Mouse (Mus musculus): ENCODE measurements around the gene Doc2b. TPM values are rescaled to one million over a fixed set of nuclear protein-coding genes. Genes with fewer than 3 reads are reported as not detected.

The Doc2b gene
- polyA plus RNA-seq, 1 experiment from 2014 or later: 1.2 TPM

DNA sequence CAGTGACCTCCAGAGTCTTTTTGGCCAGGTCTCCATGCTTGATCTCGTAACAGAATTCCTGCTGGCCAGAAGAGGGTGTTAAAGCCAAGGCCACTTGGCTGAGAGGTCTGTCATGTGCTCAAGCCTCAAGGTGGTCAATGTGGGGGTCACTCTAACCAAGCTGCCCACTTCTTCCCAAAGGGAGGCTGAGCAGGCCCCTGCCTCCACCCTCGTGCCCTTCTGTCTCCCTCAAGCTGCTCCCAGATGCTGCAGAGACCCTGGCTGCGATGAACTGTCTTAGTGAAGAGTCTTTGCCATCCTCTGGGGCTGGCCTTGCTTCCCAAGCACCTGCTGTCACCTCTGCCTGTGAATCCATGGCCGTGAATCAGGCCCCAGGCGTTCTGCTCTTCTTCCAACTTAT, 23.3 kb downstream of the Doc2b start:
- no peak overlapping the region for H3K9ac ChIP-seq (ENCODE audit: low read length)
- H3K27me3 ChIP-seq (ENCODE audit: control insufficient read depth, insufficient read depth, low read length): no peaks in the 10 kb centered on the region
- 0 out of 2 replicates have a peak, but pooled peaks cover under 1% of the 10 kb centered on the region for H3K36me3 ChIP-seq (ENCODE audit: control insufficient read depth, insufficient read depth, low read length)
- H3K27ac ChIP-seq (ENCODE audit: low read length): no peak overlapping the region
- no peaks in the 10 kb centered on the region for H3K9me3 ChIP-seq (replicated peaks; ENCODE audit: control insufficient read depth, low read length)
- peaks cover 8% of the 10 kb centered on the region; the same call in 1 of the 2 replicates for H3K4me1 ChIP-seq (ENCODE audit: control insufficient read depth, insufficient read depth, low read length)
- no peak overlapping the region for H3K4me2 ChIP-seq (ENCODE audit: low read depth, low read length)
- 75% methylated on average over 5 of the region's 5 CpGs for WGBS
- H3K4me3 ChIP-seq (replicated peaks; ENCODE audit: low read length): no peak overlapping the region
- no peak for ATAC-seq (ENCODE audit: insufficient read depth, low FRiP score)

DNA sequence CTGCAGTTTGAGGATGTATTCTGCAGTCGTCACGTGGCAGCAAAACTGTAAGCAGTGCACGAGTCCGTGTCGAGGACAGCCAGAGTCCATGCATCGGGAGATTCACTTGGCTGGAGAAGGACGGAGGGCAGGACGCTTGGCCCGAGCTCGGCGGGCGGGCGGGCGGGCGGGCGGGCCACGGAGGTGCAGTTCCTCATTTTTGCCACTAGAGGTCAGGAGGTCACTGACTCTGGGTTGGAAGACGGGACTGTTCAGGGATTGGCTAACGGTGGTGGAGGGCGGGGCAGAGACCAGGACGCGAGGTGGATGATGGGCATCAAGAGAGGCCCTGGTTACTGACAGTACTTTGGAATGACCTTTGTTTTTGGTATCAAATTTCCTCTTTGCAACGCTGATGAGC, 26.6 kb downstream of the Doc2b start:
- Histone ChIP-seq H3K27ac (ENCODE audit: low read length) (peak overlapping the region; percentile 36; the same call in 1 of the 2 replicates), H3K4me3 (replicated peaks; ENCODE audit: low read length) (peak overlapping the region; percentile 24), H3K4me1 (ENCODE audit: control insufficient read depth, insufficient read depth, low read length) (peaks cover 8% of the 10 kb centered on the region; the same call in 1 of the 2 replicates), H3K4me2 (ENCODE audit: low read depth, low read length) (peak overlapping the region; percentile 51), H3K9ac (ENCODE audit: low read length) (0 out of 2 replicates have a peak overlapping the region, but pooled peaks have one; percentile 41), H3K36me3 (ENCODE audit: control insufficient read depth, insufficient read depth, low read length) (peaks cover 17% of the 10 kb centered on the region; the same call in 1 of the 2 replicates), H3K9me3 (replicated peaks; ENCODE audit: control insufficient read depth, low read length) (no peaks in the 10 kb centered on the region), H3K27me3 (ENCODE audit: control insufficient read depth, insufficient read depth, low read length) (no peaks in the 10 kb centered on the region)
- under 1% methylated on average over 23 of the region's 23 CpGs for WGBS
- peak; percentile 89 for ATAC-seq (ENCODE audit: insufficient read depth, low FRiP score)

DNA sequence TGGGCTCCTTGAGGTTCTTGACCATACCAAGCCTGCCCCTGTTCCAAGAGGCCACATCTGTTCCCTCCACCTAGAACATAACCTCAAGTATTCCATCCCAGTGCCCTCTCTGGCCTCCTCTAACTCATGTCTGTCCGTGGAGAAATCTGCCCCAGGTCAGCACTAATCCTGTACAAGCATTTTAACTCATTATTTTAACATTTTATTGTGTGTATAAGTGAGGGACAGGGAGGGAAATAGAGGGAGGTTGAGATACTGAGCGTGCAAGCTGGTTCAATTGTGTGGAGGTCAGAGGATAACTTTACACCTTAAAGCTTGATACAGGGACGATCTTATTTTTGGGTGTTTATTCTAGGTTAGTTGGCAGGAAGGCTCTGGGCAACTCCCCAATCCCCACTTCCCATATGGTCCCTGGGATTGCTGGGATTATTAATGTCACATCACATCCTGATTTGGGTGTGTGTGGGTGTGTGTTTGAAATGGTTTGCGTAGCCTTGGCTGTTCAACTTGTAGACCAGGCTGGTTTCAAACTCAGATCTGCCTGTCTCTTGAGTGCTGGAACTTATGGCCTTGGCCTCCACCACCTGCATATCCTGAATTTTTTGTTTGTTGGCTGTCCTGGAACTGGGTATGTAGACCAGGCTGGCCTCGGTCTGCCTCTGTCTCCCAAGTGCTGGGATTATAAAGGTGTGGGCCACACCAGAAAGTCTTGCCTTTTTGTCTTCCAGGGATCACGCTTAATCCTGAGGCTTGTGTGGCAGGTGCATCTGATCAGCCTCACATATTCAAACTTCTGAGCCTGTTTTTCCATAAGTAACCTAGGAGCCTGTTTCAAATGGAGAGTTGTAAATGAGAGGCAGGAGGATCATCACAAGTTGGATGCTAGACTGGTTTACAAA, 27.5 kb downstream of the Doc2b start:
- Histone ChIP-seq H3K36me3 (ENCODE audit: control insufficient read depth, insufficient read depth, low read length) (peaks cover 23% of the 10 kb centered on the region; the same call in 1 of the 2 replicates), H3K9ac (ENCODE audit: low read length) (0 out of 2 replicates have a peak overlapping the region, but pooled peaks have one; percentile 41), H3K4me2 (ENCODE audit: low read depth, low read length) (peak overlapping the region; percentile 51), H3K4me1 (ENCODE audit: control insufficient read depth, insufficient read depth, low read length) (peaks cover 8% of the 10 kb centered on the region; the same call in 1 of the 2 replicates), H3K9me3 (replicated peaks; ENCODE audit: control insufficient read depth, low read length) (no peaks in the 10 kb centered on the region), H3K27me3 (ENCODE audit: control insufficient read depth, insufficient read depth, low read length) (no peaks in the 10 kb centered on the region), H3K27ac (ENCODE audit: low read length) (peak overlapping the region; percentile 36; the same call in 1 of the 2 replicates), H3K4me3 (replicated peaks; ENCODE audit: low read length) (no peak overlapping the region)
- no peak for ATAC-seq (ENCODE audit: insufficient read depth, low FRiP score)
- 46% methylated on average over 6 of the region's 6 CpGs for WGBS

- 61% methylated on average over 2 of the region's 2 CpGs for WGBS
- Histone ChIP-seq H3K4me2 (ENCODE audit: low read depth, low read length) (no peak overlapping the region), H3K9me3 (replicated peaks; ENCODE audit: control insufficient read depth, low read length) (no peaks in the 10 kb centered on the region), H3K9ac (ENCODE audit: low read length) (no peak overlapping the region), H3K4me1 (ENCODE audit: control insufficient read depth, insufficient read depth, low read length) (peaks cover 8% of the 10 kb centered on the region; the same call in 1 of the 2 replicates), H3K36me3 (ENCODE audit: control insufficient read depth, insufficient read depth, low read length) (peaks cover 29% of the 10 kb centered on the region; the same call in 1 of the 2 replicates), H3K27me3 (ENCODE audit: control insufficient read depth, insufficient read depth, low read length) (no peaks in the 10 kb centered on the region), H3K4me3 (replicated peaks; ENCODE audit: low read length) (no peak overlapping the region), H3K27ac (ENCODE audit: low read length) (no peak overlapping the region)
- ATAC-seq (ENCODE audit: insufficient read depth, low FRiP score): no peak
Measured at GRCm38 (mm10) chr11:75767014-75767413, 28.8 kb downstream of the Doc2b start.

DNA sequence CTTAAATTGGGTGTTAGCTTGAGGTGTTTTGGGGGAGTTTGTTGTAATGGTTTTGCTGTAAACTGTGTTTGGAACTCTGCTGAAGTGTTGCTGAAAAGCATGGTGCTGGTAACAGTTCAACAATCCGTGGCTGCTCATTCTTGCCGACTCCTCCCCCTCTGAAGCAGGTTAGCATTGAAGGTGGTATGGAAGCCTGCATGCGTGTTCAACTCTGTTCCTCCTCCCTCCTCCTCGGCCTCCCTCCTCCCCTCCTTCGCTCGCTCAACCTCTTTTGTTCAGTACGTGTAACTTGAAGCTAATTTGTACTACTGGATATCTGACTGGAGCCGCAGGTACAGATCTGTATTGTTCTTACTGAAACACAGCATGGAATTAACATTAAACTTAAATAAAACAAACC, 30.7 kb downstream of the Doc2b start:
- peaks cover 29% of the 10 kb centered on the region; the same call in 1 of the 2 replicates for H3K36me3 ChIP-seq (ENCODE audit: control insufficient read depth, insufficient read depth, low read length)
- no peak overlapping the region for H3K4me2 ChIP-seq (ENCODE audit: low read depth, low read length)
- H3K9ac ChIP-seq (ENCODE audit: low read length): no peak overlapping the region
- no peaks in the 10 kb centered on the region for H3K27me3 ChIP-seq (ENCODE audit: control insufficient read depth, insufficient read depth, low read length)
- no peak overlapping the region for H3K27ac ChIP-seq (ENCODE audit: low read length)
- no peak for ATAC-seq (ENCODE audit: insufficient read depth, low FRiP score)
- H3K4me3 ChIP-seq (replicated peaks; ENCODE audit: low read length): no peak overlapping the region
- WGBS: 77% methylated on average over 8 of the region's 8 CpGs
- H3K9me3 ChIP-seq (replicated peaks; ENCODE audit: control insufficient read depth, low read length): no peaks in the 10 kb centered on the region
- H3K4me1 ChIP-seq (ENCODE audit: control insufficient read depth, insufficient read depth, low read length): peaks cover 8% of the 10 kb centered on the region; the same call in 1 of the 2 replicates

DNA sequence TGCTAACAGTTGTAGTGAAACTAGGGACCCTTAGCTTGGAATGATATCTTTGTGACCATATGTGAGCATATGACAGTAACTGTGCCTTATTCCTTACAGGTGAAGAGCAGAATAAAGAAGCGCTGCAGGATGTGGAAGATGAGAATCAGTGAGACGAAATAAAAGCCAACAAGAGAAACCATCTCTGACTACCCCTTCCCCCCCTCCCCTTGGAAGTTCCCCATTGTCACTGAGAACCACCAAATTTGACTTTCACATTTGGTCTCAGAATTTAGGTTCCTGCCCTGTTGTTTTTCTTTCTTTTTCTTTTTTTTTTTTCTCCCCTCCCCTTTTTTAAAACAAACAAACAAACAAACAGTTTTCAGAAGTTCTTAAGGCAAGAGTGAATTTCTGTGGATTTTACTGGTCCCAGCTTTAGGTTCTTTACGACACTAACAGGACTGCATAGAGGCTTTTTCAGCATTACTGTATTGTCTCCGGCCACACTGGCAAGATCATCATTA, 31.3 kb downstream of the Doc2b start:
- H3K9ac ChIP-seq (ENCODE audit: low read length): no peak overlapping the region
- H3K36me3 ChIP-seq (ENCODE audit: control insufficient read depth, insufficient read depth, low read length): peaks cover 29% of the 10 kb centered on the region; the same call in 1 of the 2 replicates
- H3K27me3 ChIP-seq (ENCODE audit: control insufficient read depth, insufficient read depth, low read length): no peaks in the 10 kb centered on the region
- no peaks in the 10 kb centered on the region for H3K9me3 ChIP-seq (replicated peaks; ENCODE audit: control insufficient read depth, low read length)
- peaks cover 8% of the 10 kb centered on the region; the same call in 1 of the 2 replicates for H3K4me1 ChIP-seq (ENCODE audit: control insufficient read depth, insufficient read depth, low read length)
- H3K4me3 ChIP-seq (replicated peaks; ENCODE audit: low read length): no peak overlapping the region
- WGBS: 82% methylated on average over 4 of the region's 4 CpGs
- no peak overlapping the region for H3K27ac ChIP-seq (ENCODE audit: low read length)
- no peak overlapping the region for H3K4me2 ChIP-seq (ENCODE audit: low read depth, low read length)
- no peak for ATAC-seq (ENCODE audit: insufficient read depth, low FRiP score)

DNA sequence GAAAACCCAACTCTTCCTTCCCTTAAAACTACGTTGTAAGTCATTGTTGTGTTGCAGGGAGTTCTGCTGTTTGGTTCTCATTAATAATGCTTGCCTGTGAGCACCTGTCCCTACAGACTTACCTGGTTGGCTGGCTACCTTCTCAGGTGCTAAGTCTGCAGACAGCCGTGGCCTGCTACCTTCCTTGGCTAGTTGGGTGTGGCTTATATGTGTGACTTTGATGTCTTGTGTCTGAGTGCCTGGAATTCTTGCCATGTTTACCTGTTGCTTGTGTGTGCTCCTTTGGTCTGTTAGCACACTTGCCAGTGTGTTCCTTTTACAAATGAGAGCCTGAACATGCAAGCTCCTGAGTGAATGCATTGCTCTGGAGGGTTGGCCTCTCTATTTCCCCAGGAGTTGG, 33.1 kb downstream of the Doc2b start:
- WGBS: 64% methylated on average over 2 of the region's 2 CpGs

DNA sequence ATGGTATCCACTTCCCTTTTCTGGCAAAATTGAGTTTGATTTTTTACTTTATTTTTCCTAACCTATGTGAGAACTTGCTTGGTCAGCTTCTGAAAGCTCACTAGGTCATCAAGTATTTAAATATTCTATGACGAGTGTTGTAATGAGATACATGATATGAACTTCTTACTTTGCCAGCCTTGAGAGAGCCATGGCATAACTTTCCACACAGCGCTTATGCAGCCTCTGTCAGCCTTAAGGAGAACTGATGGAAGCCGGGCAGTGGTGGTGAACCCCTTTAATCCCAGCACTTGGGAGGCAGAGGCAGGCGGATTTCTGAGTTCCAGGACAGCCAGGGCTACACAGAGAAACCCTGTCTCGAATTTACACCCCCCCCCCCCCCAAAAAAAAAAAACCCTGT, 35.1 kb downstream of the Doc2b start:
- Histone ChIP-seq H3K4me3 (replicated peaks; ENCODE audit: low read length) (no peak overlapping the region), H3K4me2 (ENCODE audit: low read depth, low read length) (no peak overlapping the region), H3K27me3 (ENCODE audit: control insufficient read depth, insufficient read depth, low read length) (no peaks in the 10 kb centered on the region), H3K9ac (ENCODE audit: low read length) (no peak overlapping the region), H3K9me3 (replicated peaks; ENCODE audit: control insufficient read depth, low read length) (no peaks in the 10 kb centered on the region), H3K27ac (ENCODE audit: low read length) (no peak overlapping the region), H3K36me3 (ENCODE audit: control insufficient read depth, insufficient read depth, low read length) (peaks cover 39% of the 10 kb centered on the region), H3K4me1 (ENCODE audit: control insufficient read depth, insufficient read depth, low read length) (no peaks in the 10 kb centered on the region)
- 89% methylated on average over 5 of the region's 5 CpGs for WGBS
- no peak for ATAC-seq (ENCODE audit: insufficient read depth, low FRiP score)

More for the DNA sequence above, 33.1 kb downstream of the Doc2b start:
- peaks cover 35% of the 10 kb centered on the region; the same call in 1 of the 2 replicates for H3K36me3 ChIP-seq (ENCODE audit: control insufficient read depth, insufficient read depth, low read length)
- no peak overlapping the region for H3K4me2 ChIP-seq (ENCODE audit: low read depth, low read length)
- no peak overlapping the region for H3K27ac ChIP-seq (ENCODE audit: low read length)
- H3K9ac ChIP-seq (ENCODE audit: low read length): no peak overlapping the region
- no peaks in the 10 kb centered on the region for H3K9me3 ChIP-seq (replicated peaks; ENCODE audit: control insufficient read depth, low read length)
- no peaks in the 10 kb centered on the region for H3K4me1 ChIP-seq (ENCODE audit: control insufficient read depth, insufficient read depth, low read length)
- no peak overlapping the region for H3K4me3 ChIP-seq (replicated peaks; ENCODE audit: low read length)
- no peaks in the 10 kb centered on the region for H3K27me3 ChIP-seq (ENCODE audit: control insufficient read depth, insufficient read depth, low read length)
- no peak for ATAC-seq (ENCODE audit: insufficient read depth, low FRiP score)

GRCm38 (mm10) chr11:75758553-75758952, 37.3 kb downstream of the Doc2b start:
- Histone ChIP-seq H3K4me3 (replicated peaks; ENCODE audit: low read length) (no peak overlapping the region), H3K9me3 (replicated peaks; ENCODE audit: control insufficient read depth, low read length) (no peaks in the 10 kb centered on the region), H3K4me1 (ENCODE audit: control insufficient read depth, insufficient read depth, low read length) (no peaks in the 10 kb centered on the region), H3K4me2 (ENCODE audit: low read depth, low read length) (no peak overlapping the region), H3K36me3 (ENCODE audit: control insufficient read depth, insufficient read depth, low read length) (peaks cover 29% of the 10 kb centered on the region), H3K9ac (ENCODE audit: low read length) (no peak overlapping the region), H3K27me3 (ENCODE audit: control insufficient read depth, insufficient read depth, low read length) (no peaks in the 10 kb centered on the region), H3K27ac (ENCODE audit: low read length) (no peak overlapping the region)
- 89% methylated on average over 1 of the region's 1 CpGs for WGBS
- no peak for ATAC-seq (ENCODE audit: insufficient read depth, low FRiP score)
